Mouse (Mus musculus) heart, embryonic 13.5 days (tissue): Measurements from ENCODE around the gene Zfp296. TPM values are rescaled to one million over a fixed set of nuclear protein-coding genes. Genes with fewer than 3 reads are reported as not detected.

Source experiments
- ATAC-seq: fragments of 200-750 bp; cut with Nextera tagmentation; 2 replicates; pipeline ENCODE4 v1.8.0; 2017; ENCODE audit warnings: moderate TSS enrichment; ENCODE audit not compliant: insufficient number of reproducible peaks, low FRiP score, low TSS enrichment; ENCODE audit errors: extremely low read depth
- H3K27ac ChIP-seq: fragments of 300-500 bp; sonication (generic); replicated peaks from 2 replicates; pipeline ENCODE4 v1.5.1; 2015; ENCODE audit warnings: moderate library complexity, mild to moderate bottlenecking, inconsistent platforms
- H3K27me3 ChIP-seq: fragments of 300-500 bp; sonication (generic); replicated peaks from 2 replicates; pipeline ENCODE4 v1.6.1; 2015; ENCODE audit warnings: mild to moderate bottlenecking, inconsistent platforms
- H3K36me3 ChIP-seq: fragments of 300-500 bp; sonication (generic); 2 replicates; pipeline ENCODE4 v1.6.1; 2015; ENCODE audit warnings: mild to moderate bottlenecking, inconsistent platforms
- H3K4me1 ChIP-seq: fragments of 300-500 bp; sonication (generic); 2 replicates; pipeline ENCODE4 v1.6.1; 2015; ENCODE audit warnings: inconsistent platforms
- H3K4me2 ChIP-seq: fragments of 300-500 bp; sonication (generic); 2 replicates; pipeline ENCODE4 v1.6.1; 2015; ENCODE audit warnings: inconsistent platforms, mild to moderate bottlenecking, moderate library complexity
- H3K4me3 ChIP-seq: fragments of 300-500 bp; sonication (generic); 2 replicates; pipeline ENCODE4 v1.5.1; 2015; ENCODE audit warnings: moderate library complexity, mild to moderate bottlenecking, inconsistent platforms
- H3K9ac ChIP-seq: fragments of 300-500 bp; sonication (generic); 2 replicates; pipeline ENCODE4 v1.6.1; 2015; ENCODE audit warnings: inconsistent platforms, mild to moderate bottlenecking, moderate library complexity
- H3K9me3 ChIP-seq: fragments of 300-500 bp; sonication (generic); 2 replicates; pipeline ENCODE4 v1.6.1; 2016; ENCODE audit warnings: inconsistent platforms
- WGBS: fragments of 180-500 bp; shearing (Covaris S2); methylation state at CpG from one replicate; pipeline ENCODE4 v1.1.7; 2015; ENCODE audit warnings: mixed read lengths; 5-methylcytosine and 5-hydroxymethylcytosine counted together
- polyA plus RNA-seq: library from polyadenylated mRNA; unstranded; fragments of >200 nt; fragmentation: Nextera tagmentation; extraction: Ambion mirVana; gene quantifications from 2 replicates; pipeline ENCODE4 v1.2.1, GENCODE M21; 2015

Gene Zfp296
- polyA plus RNA-seq, 1 experiment from 2014 or later: 0.12 TPM

- 2% methylated on average over 19 of the region's 19 CpGs for WGBS
- no peak; the same call in 1 of the 2 replicates for ATAC-seq
- peaks cover 46% of the 10 kb centered on the region for H3K4me1 ChIP-seq
Observed at GRCm38 (mm10) chr7:19562643-19563410, 14.3 kb upstream of the Zfp296 start, which contains the start of gene Ppp1r37. Ppp1r37 (minus strand) TSS chr7:19563076.

GRCm38 (mm10) chr7:19563884-19564283 is 13.2 kb upstream of the Zfp296 start:
- Histone ChIP-seq H3K9me3 (no peaks in the 10 kb centered on the region), H3K4me2 (peak overlapping the region; percentile 98; the same call in 1 of the 2 replicates), H3K27ac (0 out of 2 replicates have a peak overlapping the region, but pooled peaks have one; percentile 91), H3K4me3 (no peak overlapping the region), H3K36me3 (peaks cover 44% of the 10 kb centered on the region), H3K9ac (peak overlapping the region; percentile 98), H3K27me3 (no peaks in the 10 kb centered on the region), H3K4me1 (peaks cover 35% of the 10 kb centered on the region)
- ATAC-seq: no peak
- WGBS: 62% methylated on average over 3 of the region's 3 CpGs

More at GRCm38 (mm10) chr7:19562643-19563410, 14.3 kb upstream of the Zfp296 start, which contains the start of gene Ppp1r37:
- Histone ChIP-seq H3K27me3 (no peaks in the 10 kb centered on the region), H3K4me2 (peak within 1 kb of the TSS; percentile 98), H3K4me3 (peak within 1 kb of the TSS; percentile 98), H3K9me3 (no peaks in the 10 kb centered on the region), H3K27ac (peak within 1 kb of the TSS; percentile 91), H3K36me3 (peaks cover 37% of the 10 kb centered on the region), H3K9ac (peak within 1 kb of the TSS; percentile 98)

DNA sequence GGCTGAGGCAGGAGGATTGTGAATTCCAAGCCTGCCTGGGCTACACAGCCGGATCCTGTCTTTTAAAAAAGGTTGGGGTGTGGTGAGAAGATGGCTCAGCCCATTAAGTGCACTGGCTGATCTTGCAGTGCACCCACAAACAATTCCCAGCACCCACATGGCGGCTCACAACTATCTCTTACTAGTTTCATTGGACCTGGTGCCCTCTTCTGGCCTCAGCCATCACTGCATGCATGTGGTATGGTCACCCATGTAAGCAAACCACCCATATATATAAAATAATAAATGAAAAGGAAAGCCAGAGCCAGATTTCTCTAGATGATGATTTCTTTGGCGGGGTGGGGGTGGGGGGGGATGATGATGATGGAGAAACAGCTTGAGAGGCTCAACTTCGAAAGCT is 12.6 kb upstream of the Zfp296 start:
- no peak for ATAC-seq
- no peak overlapping the region for H3K27ac ChIP-seq

DNA sequence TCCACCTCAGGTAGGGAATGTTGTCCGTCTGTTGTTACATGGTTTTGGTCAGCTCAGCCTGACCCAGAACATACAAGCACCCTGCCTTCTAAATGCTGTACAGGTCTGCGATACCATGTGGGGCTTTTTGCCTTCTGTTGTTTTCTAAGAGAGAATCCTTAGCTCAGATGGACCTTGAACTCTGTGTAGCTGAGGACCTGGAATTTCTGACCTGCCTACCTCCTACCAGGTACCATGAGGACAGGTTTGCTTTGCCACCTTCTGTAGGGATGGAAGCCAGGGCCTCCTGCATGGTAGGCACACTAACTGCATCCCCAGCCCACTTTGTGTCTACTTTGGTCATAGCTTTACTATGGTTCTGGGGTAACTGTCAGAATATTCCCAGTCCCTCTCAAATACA is 11.3 kb upstream of the Zfp296 start:
- 89% methylated on average over 2 of the region's 2 CpGs for WGBS
- H3K4me1 ChIP-seq: peaks cover 16% of the 10 kb centered on the region
- ATAC-seq: no peak

More for the DNA sequence above, 12.6 kb upstream of the Zfp296 start:
- Histone ChIP-seq H3K4me2 (no peak overlapping the region), H3K9ac (no peak overlapping the region), H3K27me3 (no peaks in the 10 kb centered on the region), H3K36me3 (peaks cover 49% of the 10 kb centered on the region), H3K4me1 (peaks cover 30% of the 10 kb centered on the region), H3K4me3 (no peak overlapping the region), H3K9me3 (no peaks in the 10 kb centered on the region)
- 85% methylated on average over 4 of the region's 4 CpGs for WGBS

GRCm38 (mm10) chr7:19567426-19567825 is 9.7 kb upstream of the Zfp296 start:
- Histone ChIP-seq H3K4me2 (no peak overlapping the region), H3K9me3 (no peaks in the 10 kb centered on the region), H3K27me3 (no peaks in the 10 kb centered on the region), H3K4me1 (peaks cover 25% of the 10 kb centered on the region), H3K27ac (no peak overlapping the region), H3K9ac (no peak overlapping the region), H3K36me3 (peaks cover 67% of the 10 kb centered on the region), H3K4me3 (no peak overlapping the region)
- no peak for ATAC-seq
- WGBS: 86% methylated on average over 8 of the region's 8 CpGs

More for the DNA sequence above, 11.3 kb upstream of the Zfp296 start:
- Histone ChIP-seq H3K9ac (no peak overlapping the region), H3K27ac (no peak overlapping the region), H3K36me3 (peaks cover 63% of the 10 kb centered on the region), H3K9me3 (no peaks in the 10 kb centered on the region), H3K4me2 (no peak overlapping the region), H3K27me3 (no peaks in the 10 kb centered on the region), H3K4me3 (no peak overlapping the region)

DNA sequence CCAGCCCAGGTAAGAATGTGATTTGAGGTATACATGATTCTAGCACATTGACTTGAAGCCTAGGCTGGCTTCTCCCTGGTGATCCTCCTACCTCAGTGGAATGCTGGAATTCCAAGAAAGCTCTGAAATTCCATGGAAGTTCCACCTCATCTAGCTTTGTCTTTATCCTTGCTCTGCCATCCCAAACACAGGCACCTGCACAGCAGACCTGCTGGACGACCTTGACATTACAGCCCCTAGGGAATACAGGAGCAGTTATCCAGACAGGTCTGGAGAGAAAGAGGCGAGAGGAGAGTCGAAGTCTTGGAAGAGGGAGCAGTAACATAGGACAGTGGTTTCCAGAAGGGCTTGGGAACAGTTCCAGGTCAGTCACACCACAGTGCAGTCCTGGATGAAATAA is 7.4 kb upstream of the Zfp296 start:
- WGBS: 76% methylated on average over 3 of the region's 3 CpGs
- Histone ChIP-seq H3K4me1 (peaks cover 22% of the 10 kb centered on the region), H3K27ac (no peak overlapping the region), H3K9ac (no peak overlapping the region), H3K36me3 (peaks cover 57% of the 10 kb centered on the region), H3K9me3 (no peaks in the 10 kb centered on the region), H3K4me3 (no peak overlapping the region), H3K4me2 (no peak overlapping the region), H3K27me3 (peaks cover under 1% of the 10 kb centered on the region; the same call in 1 of the 2 replicates)
- ATAC-seq: no peak

- WGBS: under 1% methylated on average over 53 of the region's 53 CpGs
- ATAC-seq: peak; percentile 80; the same call in 1 of the 2 replicates
- Histone ChIP-seq H3K4me2 (peak overlapping the region; percentile 77), H3K9me3 (no peaks in the 10 kb centered on the region), H3K36me3 (peaks cover 30% of the 10 kb centered on the region), H3K27me3 (peaks cover 35% of the 10 kb centered on the region), H3K4me1 (peaks cover 39% of the 10 kb centered on the region), H3K27ac (peak overlapping the region; percentile 91), H3K4me3 (peak overlapping the region; percentile 76), H3K9ac (peak overlapping the region; percentile 91)
Observed at GRCm38 (mm10) chr7:19572926-19573775, 3.9 kb upstream of the Zfp296 start.

DNA sequence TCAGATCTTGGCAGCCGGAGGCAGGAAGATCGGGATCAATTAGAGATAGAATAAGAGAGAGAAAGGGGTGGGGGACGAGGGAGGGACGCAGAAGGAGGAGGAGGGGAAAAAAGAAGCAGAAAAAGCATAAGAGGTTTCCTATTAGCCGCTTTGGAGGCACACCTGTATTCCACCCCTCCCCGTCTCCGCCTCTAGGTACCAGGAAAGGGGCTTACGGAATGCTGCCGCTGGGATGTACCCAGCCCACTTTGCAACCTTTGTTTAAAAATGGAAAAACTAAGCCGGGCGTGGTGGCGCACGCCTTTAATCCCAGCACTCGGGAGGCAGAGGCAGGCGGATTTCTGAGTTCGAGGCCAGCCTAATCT is 3.3 kb upstream of the Zfp296 start:
- Histone ChIP-seq H3K9ac (peak overlapping the region; percentile 91), H3K4me3 (peak overlapping the region; percentile 76), H3K4me1 (peaks cover 40% of the 10 kb centered on the region), H3K27ac (peak overlapping the region; percentile 91), H3K36me3 (peaks cover 24% of the 10 kb centered on the region), H3K27me3 (peaks cover 41% of the 10 kb centered on the region), H3K9me3 (no peaks in the 10 kb centered on the region), H3K4me2 (peak overlapping the region; percentile 77)
- WGBS: 19% methylated on average over 16 of the region's 16 CpGs
- ATAC-seq: no peak

DNA sequence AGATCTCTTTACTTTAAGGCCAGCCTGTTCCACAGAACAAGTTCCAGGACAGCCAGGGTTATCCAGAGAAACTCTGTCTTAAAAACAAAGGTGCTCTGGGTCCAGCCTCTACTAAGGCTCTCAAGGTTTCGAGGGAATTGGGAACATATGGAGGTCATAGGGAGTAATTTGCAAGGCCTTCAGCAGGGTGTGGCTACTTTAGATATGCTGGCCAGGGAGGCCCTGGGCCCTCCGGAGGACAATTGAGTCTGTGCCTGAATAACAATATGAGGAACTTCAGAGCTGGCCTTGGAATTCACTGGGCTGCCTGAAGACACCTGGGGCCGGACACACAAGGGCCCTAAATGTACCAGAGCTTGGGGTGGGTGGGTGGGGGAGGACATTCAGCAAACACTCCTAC is 1.5 kb upstream of the Zfp296 start:
- H3K4me3 ChIP-seq: no peak overlapping the region
- peaks cover 48% of the 10 kb centered on the region for H3K27me3 ChIP-seq
- no peak overlapping the region for H3K4me2 ChIP-seq
- no peak overlapping the region for H3K9ac ChIP-seq
- peaks cover 40% of the 10 kb centered on the region for H3K4me1 ChIP-seq
- no peak for ATAC-seq
- WGBS: 59% methylated on average over 3 of the region's 3 CpGs
- H3K36me3 ChIP-seq: peaks cover 16% of the 10 kb centered on the region
- H3K27ac ChIP-seq: no peak overlapping the region
- H3K9me3 ChIP-seq: no peaks in the 10 kb centered on the region

DNA sequence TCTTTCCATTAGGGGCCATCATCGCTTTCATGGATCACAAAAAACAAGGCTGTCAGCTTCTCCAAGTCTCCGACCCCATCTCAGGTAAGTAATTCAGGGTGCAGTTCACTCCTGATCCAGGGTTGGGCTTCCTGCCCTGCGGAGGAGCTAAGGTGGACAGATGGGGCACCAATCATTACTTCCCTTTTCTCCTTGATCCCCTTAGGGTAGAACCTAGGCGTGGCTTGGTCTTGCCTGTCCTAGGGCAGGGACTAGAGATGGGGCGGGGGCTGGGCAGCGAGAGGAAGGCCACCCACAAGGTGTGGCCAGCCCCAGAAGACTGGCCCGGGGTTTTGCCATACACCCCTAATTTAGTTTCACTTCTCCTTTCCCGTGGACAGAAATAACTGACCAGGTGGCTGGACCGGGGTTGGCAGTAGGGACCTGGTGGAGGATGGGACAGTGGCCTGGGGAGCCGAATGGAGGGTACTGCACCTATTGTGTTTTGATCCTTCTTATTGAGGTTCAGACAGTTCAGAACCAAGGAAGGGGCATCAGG is 859 bp downstream of the Zfp296 start:
- Histone ChIP-seq H3K4me1 (peaks cover 23% of the 10 kb centered on the region), H3K4me2 (peak overlapping the region; percentile 83), H3K4me3 (peak overlapping the region; percentile 53), H3K9me3 (no peaks in the 10 kb centered on the region), H3K9ac (peak overlapping the region; percentile 73), H3K27ac (no peak overlapping the region), H3K27me3 (peaks cover 48% of the 10 kb centered on the region), H3K36me3 (peaks cover 33% of the 10 kb centered on the region)
- WGBS: 18% methylated on average over 10 of the region's 10 CpGs
- no peak for ATAC-seq

GRCm38 (mm10) chr7:19578436-19578835 is 1.3 kb downstream of the Zfp296 start:
- H3K27ac ChIP-seq: no peak overlapping the region
- H3K4me2 ChIP-seq: no peak overlapping the region; the same call in 1 of the 2 replicates
- H3K4me1 ChIP-seq: peaks cover 23% of the 10 kb centered on the region
- no peak overlapping the region for H3K4me3 ChIP-seq
- no peak for ATAC-seq
- peaks cover 48% of the 10 kb centered on the region for H3K27me3 ChIP-seq
- H3K36me3 ChIP-seq: peaks cover 38% of the 10 kb centered on the region
- no peak overlapping the region; the same call in 1 of the 2 replicates for H3K9ac ChIP-seq
- WGBS: 55% methylated on average over 4 of the region's 4 CpGs
- H3K9me3 ChIP-seq: no peaks in the 10 kb centered on the region
